Mouse (Mus musculus) 3T3-L1 (cell line): ENCODE measurements at regions not wholly inside any gene's neighbourhood (a gene's known extent, or its start where the extent isn't known, plus 50 kb on each side); places are given as distances from the start of the nearest gene placed in this dataset.

Experiments
- DNase-seq: peaks from one replicate; pipeline ENCODE4 v3.0.0-alpha.2; 2015; ENCODE audit warnings: low read depth, low spot score

DNA sequence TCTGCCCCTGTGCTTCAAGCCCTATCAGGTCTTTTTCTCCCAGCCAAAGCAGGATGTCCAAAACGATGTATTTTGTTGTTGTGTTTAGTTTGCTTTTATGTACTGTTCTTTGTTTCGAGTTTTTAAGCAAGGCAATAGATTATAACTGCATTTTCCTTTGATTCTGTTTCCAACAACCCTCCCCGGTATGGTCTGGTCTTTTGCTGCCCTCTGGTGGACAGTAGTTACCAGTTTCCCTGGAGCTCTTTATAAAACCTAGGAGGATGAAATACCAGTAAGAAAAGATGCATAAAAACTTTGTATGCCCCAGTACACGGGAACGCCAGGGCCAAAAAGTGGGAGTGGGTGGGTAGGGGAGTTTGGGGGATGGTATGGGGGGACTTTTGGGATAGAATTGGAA is 73.9 kb upstream of the Itm2a start:
- peak; percentile 66 for DNase-seq

DNA sequence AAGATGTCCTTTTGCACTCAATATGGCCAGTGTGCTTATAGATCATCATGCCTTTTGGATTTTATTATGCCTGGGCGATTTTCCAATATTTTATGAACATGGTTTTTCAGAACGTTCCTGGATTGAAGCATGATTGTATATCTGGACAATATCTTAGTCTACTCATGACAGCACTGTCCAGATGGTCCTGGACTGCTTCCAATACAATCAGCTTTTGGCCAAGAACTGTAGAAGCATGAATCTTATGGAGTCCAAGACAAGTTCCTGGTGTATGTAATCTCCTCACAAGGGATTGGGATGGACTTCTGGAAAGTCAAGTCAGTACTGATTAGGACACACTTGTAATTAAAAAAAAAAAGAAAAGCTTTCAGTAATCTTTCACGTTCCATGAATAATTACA is 66.1 kb upstream of the Itm2a start:
- DNase-seq = no peak
